Mouse (Mus musculus): ENCODE measurements at regions not wholly inside any gene's neighbourhood (a gene's known extent, or its start where the extent isn't known, plus 50 kb on each side); places are given as distances from the start of the nearest gene placed in this dataset.
A peak's percentile ranks its signal among the peaks of the same experiment; 100 is the strongest.

DNA sequence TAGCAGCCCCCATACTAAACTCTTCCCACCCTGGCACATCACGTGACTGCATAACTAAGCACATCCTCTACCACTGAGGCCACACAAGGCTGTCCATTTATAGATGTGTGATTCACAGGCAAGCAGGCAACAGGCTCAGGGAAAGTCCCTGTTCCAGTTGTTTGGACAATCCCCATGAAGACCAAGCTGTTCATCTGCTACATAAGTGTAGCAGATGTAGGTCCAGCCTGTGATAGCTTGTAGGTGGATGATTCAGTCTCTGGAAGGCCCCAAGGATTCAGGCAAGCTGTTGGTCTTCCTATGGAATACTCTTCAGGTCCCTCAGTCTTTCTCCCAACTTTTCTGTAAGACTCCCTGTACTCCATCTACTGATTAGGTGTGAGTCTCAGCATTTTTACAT is 1334.7 kb upstream of the Alcam start:
- intact Hi-C loops (cut with DNase I) = no loop called here
- DNase-seq (ENCODE audit: low spot score in 2 of 2) = peak; percentile 15 to 21

Data from left cerebral cortex, postnatal 36 days (tissue).